Mouse (Mus musculus): ENCODE measurements around the gene Efemp1.

Gene Efemp1

GRCm38 (mm10) chr11:28951586-28952210, 98.7 kb downstream of the Efemp1 start:
- DNase-seq = no peak

GRCm38 (mm10) chr11:28954673-28955304, 101.8 kb downstream of the Efemp1 start:
- DNase-seq = no peak

GRCm38 (mm10) chr11:28955305-28955701, 102.3 kb downstream of the Efemp1 start:
- no peak for DNase-seq

GRCm38 (mm10) chr11:28961381-28961780, 108.4 kb downstream of the Efemp1 start:
- no peak for DNase-seq
